Mouse (Mus musculus): ENCODE data around the gene Rbm33.

GRCm38 (mm10) chr5:28465526-28465925, 148.6 kb downstream of the Rbm33 start:
- no peak for TF ChIP-seq EP300 (IDR thresholded peaks at IDR 0.05)
- TF ChIP-seq CTCF (IDR thresholded peaks at IDR 0.05) = no peak
